Mouse (Mus musculus) erythroblast, adult 5-6 weeks (primary cell): Measurements from ENCODE around the gene Sugct. TPM values are rescaled to one million over a fixed set of nuclear protein-coding genes. Genes with fewer than 3 reads are reported as not detected.

Source experiments
- ATAC-seq: replicated peaks from 2 replicates; pipeline ENCODE4 v1.8.0; 2016; ENCODE audit warnings: moderate number of reproducible peaks, mild to moderate bottlenecking, moderate TSS enrichment, inconsistent platforms; ENCODE audit not compliant: poor library complexity, low FRiP score, severe bottlenecking
- total RNA-seq, 2 experiments: library from RNA; stranded (forward) in 1 of 2; stranded (reverse) in 1 of 2; fragments of 150-400 nt in 1 of 2; fragments of 200-764, 138-1000 nt in 1 of 2; gene quantifications; 2 replicates each; pipeline versions ENCODE4 v1.2.3 to v1.2.4; 2015 to 2017; ENCODE audit warnings: low replicate concordance in 2 of 2

Gene Sugct
- total RNA-seq, 2 experiments from 2014 or later, result 0.38 TPM; not detected in 1

DNA sequence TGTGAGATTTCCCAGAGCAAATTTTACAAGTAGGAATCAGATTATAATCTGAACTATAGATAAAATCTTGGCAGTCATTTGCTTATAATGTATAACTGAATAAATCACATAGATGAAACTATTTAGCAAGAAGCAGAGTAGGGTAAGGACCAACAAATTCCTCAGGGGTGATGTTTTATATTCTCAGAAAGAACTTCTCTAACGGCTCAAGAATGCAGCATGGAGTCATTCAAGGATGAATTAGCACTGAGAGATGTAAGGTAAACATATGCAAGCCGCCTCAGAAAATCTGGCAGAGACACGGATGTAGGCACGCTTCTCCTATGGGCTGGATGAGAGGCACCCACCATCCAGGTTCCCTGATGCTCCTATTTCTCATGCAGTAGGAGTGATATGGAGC lies 368.5 kb downstream of the Sugct start:
- ATAC-seq, result no peak

DNA sequence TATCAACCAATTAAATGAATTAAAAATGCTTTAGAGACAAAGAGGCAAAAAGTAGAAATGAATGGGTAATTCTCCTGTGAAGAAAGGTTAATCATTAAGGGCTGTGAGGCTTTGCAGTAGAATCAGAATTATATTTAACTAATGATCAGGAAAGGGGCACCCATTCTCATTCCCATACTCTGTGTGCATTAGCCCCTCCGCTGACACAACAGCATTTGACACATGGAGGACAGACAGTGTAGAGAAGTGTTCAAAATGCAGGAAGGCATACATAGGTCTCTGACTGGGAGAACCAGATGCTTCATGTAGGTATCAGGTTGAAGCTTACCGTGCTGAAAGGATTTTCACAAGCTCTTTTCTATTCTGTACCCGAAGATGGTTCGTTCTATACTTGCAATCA lies 393.8 kb downstream of the Sugct start:
- no peak for ATAC-seq

DNA sequence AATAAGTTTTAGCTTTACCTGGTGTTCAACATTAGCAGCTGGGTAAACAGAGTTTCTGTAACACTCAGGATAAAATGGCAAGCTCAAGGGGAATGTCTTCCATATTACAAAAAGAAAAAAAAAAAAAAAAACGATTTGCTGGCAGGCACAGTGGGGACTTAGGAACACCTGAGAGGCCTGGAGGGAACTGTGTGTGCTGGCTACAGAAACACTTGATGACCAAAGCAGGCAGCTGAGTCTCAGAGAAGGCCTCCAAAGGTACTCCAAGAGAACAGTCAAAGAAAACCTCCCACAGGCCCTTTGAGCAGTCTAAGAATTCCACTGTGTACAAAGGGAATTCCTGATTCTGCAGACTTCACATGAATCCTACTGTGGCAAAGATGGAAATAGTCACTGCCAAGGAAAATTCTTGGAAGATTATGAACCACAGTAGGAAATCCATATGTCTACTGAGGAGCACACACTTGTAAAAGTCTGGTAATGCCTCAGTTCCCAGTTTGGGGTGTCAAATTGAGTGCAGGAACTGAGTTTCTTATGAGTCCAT lies 397.8 kb downstream of the Sugct start:
- ATAC-seq, result no peak

DNA sequence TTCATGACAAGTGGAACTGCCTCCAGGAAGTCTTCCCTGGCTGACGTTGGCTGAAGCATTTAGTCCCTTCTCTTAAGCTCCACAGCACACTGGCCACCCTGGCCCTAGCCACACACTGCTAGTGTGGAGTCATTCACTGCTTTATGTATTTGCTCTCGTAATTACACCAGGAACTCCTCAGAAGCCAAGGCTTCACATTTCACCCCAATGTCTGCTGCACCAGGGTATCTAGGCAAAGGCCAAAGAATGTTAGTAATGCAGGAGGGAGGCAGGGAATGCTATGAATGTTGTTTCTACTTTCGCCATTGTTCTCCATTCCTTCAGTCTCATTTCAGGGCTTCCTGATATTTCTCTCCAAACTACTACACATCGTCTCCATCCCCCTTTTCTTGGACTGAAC lies 398.4 kb downstream of the Sugct start:
- ATAC-seq, result no peak

DNA sequence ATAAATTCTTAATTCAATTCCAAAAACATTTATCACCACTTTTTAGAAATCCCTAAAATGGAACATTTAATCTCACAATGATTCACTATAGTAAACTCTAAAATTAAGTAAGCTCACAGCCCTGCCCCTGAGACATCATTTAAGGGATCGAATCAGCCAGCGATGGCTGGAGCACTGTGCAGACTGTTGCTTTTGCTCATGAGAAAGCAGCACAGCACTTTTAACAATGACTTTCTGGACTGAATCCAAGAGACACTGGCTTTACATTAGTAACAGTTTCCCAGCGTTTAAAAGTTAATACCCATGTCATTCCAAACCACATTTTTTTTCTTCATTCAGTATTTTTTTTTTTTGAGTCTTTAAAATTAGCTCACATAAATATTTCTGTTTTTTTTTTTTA lies 398.9 kb downstream of the Sugct start:
- no peak for ATAC-seq

DNA sequence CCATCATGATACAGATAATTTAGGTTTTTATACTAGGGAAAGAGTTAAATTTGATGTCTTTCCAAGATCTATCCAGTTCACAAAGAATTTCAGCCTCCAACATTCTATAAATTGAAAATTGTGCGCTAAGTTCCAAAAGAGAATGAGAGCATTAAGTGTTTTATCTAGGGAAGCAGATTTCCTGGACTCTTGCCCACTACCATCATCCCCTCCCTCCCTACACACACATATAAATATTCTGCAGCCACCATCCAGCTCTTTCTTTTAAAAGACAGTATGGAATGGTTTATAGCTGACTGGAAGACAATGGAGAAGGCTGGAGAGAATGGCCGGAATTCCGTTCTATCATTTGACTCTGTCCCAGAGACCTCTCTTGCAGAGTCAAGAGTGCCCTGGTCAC lies 404.3 kb downstream of the Sugct start:
- ATAC-seq, result no peak

DNA sequence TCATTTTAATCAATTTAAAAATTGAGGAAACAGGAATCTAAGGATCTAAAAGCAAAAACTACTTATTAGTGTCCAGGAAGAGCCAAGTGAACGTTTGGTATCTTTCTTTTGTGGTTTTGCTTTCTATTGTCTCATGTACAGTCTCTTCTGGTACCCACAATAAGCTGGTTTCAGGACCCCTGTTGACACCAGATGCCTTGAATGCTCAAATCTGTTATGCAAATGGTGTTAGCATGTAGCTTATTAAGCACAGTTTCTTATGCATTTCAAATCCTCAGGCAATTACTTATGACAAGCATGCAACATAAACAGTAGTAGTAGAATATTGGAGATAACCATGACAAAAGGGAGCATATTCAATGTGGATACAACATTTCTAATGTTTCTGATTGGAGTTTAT lies 407.0 kb downstream of the Sugct start:
- no peak for ATAC-seq

DNA sequence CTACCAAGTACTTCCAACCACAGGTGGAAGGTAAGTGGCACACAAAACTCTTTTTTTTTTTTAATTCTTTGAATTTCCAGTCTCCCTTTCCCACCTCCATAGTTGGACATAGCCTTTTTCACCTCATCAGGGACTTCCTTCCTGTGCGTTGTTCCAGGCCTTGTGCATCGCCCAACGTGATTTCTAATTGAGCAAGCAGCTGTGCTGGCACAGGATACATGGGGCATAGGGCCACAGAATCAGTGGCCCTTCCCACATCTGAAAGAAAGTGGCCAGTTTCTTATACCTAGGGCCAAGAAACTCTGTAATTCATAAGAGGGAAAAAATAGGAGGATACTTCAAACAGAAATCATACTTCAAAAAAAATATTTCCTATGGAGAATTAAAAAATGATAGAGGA lies 449.4 kb downstream of the Sugct start:
- ATAC-seq, result no peak

DNA sequence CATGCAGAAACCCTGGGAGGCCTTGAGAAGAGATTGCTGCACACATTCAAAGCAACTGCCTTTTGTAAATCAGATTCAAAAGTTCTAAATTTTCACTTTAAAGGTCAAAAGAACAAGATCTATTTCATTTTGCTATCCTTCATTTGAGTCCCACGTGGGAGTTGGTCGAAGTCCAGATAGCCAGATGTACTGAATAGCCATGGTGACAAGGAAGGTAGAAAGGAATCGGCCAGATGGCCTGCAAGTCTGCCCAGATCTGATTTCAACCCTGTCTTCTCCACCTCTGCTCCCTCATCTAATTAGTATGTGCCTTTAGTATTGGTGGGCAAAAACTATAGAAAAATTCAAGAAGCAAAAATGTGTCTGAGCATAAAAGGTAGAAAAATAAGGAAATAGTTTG lies 478.8 kb downstream of the Sugct start:
- ATAC-seq, result no peak

DNA sequence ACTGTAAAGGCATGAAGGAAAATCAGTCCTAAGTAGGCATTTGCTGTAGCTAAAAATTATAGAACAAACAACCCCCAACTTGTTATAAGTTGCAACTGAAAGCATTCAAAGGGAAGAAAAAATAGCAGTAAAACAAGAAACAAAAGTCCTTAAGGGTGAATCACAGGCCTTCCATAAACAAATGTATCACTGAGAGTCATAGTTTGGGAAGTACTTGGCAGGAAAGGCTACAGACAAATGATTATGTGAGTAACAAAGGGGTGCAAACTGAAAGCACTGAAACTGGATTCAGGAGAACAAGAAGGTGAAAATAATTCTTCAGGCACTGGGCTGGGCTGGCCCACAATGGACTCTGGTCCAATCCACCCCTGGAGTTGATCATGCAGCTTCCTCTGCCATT lies 482.7 kb downstream of the Sugct start:
- no peak for ATAC-seq

DNA sequence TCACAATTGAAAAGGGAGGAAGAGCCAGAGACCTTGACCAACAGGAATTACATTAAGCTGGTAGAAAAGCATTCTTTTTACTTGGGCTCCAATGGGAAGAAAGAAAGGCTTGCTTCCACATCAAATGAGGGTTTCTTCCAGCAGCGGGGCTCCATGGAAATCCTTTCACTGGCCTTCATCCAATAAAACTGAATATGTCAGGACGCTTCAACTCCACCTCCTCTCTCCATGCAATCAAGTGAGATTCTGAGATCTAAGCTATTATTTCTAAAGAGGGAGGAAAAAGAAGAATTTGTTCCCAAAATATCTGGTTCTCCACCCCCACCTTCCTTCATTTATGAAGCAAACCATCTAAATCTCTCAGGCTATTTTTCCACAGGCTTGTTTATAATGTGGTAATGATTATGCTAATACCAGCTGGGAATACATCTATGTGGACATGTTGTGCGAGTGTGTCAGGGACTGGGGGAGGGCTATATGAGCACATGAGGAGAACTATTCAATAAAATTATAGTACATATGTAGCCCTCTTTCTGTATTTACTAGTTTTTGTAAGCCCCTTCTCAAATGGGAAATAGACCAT lies 505.1 kb downstream of the Sugct start:
- ATAC-seq, result no peak

DNA sequence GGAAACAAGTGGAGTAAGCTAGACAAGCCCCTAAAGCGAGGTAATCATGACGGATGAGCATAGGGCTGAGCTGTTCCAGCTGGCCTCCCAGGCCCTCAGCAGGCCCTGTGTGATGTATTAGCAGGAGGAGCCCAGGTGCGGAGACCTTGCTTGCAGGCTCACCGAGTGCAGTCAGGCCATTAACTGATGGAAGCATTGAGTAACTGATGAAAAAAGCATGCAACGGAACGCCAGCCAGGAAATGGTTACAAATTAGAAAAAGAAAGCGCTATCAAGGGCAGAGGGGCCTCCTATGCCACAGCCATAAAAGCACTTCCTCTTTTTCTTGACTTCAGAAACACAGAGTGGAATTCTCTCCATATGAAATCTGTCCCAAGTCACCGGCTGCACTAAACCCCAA lies 510.1 kb downstream of the Sugct start:
- no peak for ATAC-seq

DNA sequence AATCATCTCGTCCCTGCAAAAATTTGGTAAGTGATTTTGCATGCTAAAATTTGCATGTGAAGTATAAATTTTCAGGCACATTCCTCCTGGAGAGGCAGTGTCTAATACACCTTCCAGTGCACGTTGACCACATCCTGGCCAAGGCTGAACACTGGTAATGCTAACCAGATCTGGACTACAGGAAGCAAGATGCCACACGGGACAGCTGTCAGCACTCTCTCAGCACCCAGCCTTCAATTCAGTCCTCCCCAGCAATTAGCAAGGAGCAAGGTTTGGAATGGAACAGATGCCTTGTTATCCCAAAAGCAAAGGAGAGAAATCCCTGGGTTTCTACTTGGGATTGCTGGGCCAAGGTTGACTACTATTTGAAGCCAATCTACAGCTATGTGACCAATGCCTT lies 529.4 kb downstream of the Sugct start:
- no peak for ATAC-seq

DNA sequence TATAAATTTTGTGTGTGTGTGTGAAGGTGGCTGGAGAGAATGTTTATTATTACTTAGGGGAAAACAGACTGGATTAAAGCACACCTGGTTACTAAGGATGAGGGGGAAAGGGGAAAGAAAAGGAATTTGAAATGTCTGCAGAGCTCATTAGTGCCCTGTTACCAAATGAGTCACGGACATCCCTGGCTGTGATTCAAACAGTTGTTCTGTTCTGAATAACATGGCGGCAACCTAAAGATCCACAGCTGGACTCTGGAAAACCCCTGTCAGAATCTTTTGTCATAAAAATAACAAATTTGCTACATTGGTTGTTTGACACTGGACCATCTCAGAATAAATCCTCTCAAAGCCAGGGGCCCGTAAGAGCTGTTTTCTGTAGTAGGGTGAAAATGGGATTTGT lies 530.6 kb downstream of the Sugct start:
- no peak for ATAC-seq

DNA sequence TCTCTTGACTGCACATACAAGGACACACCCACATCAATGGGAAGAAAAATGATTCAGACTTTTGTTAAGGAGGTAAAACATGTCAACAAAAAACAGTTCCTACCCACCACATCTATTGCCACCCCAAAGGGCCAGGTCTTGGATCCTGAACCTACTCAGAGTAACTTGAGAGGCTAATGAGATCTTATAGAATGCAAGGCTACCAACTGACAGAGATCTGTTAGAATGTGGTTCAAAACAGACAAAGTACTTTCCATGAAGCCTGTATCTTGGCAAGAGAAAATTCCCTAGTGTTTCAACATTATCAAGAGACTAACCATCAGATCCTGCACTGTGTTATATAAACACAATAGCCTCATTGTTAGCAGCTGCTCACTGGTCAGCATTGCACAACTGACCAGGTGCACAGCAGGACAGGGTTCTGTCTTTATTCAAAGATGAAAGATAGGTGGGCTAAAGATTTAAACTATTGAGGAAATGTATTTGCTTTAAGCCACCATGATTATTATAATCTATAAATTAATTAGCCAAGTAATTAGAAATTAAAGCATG lies 548.8 kb downstream of the Sugct start:
- no peak for ATAC-seq

DNA sequence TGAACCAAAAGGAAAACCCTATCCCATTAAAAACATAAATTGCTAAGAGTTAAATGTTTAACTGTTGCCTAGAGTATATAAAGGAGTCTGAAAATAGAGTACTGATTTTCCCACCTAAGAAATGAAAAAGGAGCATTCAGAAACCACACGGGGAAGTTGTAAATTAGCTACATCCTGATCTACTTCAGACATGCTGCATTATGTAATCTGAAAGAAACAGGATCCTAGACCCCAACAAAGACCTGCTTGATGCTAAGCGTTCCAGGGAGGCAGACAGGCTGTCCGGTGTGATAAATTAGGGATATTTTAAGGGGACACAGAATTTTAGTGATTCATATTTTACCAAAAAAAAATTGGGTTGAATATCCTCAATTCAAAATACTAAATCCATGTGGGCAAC lies 579.3 kb downstream of the Sugct start:
- no peak for ATAC-seq

DNA sequence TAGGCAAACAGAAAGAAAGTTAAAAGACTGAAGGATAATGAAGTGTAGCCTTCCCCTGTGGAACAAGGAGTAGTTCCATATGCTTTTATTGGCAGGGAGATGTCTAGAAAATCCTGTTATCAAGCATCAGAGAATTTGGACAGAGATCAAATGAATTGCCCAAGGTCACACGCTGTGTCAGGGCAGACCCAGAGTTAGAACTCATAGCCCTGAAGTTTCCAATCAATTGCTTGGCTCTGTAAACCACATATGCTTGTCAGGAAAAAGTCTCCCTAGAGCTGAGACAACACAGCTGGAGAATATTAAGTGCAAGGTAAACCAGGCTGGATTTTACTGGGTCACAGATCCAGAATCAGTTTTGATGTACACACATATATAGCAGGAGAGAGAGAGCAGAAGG lies 593.0 kb downstream of the Sugct start:
- ATAC-seq, result no peak

DNA sequence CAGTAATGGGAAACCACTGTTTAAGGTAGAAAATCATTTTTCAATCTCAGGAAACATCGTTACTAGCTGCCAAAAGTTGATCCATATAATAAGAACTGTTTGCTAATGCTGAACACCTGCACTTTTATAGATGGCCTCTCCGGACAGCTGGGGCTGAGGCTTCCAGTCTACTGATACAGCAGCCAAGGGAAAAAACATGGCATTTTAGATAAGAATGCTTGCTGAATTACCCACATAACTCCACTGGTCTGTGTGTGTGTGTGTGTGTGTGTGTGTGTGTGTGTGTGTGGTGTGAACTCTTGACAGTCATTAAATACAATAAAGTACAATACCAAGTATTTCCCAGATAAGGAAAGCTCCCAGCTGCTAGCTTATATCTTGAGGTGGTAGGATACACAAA lies 608.8 kb downstream of the Sugct start:
- ATAC-seq, result no peak

DNA sequence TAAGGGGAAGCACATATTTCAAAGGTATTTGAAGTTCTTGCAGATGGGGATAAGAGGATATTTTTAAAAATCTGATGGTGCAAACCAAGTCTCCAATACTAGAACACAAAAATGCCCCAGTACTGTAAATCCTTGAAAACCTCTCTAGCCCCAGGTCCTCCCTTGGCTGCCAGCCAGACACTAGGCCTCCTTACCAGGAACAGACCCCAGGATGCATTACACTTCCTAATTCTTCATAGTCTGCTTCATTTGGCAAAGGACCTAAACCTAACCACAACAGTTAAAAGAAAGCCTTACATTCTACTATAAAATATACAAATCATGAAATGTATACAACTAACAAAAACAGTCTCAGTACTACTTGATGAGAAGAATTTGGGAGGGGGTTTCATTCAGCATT lies 609.2 kb downstream of the Sugct start:
- ATAC-seq, result no peak

DNA sequence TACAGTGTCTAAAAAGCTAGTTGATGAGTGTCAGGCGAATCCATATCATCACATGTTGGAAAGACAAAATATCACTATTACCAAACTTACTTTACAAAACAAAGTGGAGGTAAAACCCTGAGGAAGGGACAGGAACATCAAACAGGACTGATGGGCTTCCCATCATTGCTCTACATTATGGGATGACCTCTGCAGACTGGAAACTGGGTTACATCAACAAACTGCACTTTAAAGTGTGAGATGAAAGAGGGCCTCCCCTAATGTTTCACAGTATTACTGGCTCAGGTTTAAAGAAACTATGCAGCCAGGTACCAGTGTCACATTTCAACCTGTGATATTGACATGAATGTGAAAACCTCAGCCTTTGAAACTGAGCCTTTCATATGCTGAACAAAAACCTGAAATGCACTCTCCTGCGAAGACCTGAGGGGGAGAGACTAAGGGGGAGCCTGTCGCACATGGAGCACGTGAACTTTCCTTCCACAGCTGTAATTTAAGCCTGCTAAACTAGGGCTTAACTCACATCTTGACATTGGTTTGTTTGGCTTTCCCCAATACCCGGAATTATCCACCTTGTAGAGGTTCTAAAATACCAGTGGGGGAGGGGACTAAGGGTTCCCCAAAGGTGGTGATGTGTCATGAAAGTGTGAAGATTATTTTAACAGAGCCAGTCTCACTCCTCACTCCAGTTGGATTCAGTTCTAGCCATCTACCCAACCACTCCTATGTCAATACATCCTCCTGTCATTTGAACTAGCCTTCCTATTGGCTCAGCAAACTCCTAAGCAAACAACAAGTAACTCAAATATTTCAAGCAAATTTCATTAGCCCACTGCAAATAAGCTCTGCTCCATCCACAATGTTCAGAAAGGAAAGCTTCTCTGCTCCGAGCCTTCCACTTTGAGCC lies 610.2 kb downstream of the Sugct start:
- ATAC-seq, result no peak

DNA sequence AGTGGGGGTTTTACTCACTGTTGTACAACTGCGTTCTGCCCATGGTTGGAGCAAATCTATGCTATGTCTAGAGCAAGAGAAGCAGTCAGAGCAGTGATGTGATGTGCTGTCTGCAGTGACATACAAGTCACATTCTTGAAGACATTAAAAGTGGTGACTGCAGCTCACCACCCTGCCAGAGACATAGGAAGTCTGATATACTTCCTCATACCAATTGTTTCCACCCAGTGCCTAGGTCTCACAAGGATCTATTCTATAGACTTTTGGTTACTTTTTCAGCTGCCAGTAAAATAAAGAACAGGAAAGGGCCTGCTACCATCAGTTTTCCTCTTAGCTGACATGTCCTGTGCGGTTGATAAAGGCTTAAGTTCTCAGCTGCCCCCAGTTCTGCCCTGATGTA lies 613.7 kb downstream of the Sugct start:
- no peak for ATAC-seq
